Mouse (Mus musculus): ENCODE measurements around the gene Hoxb7.

DNA sequence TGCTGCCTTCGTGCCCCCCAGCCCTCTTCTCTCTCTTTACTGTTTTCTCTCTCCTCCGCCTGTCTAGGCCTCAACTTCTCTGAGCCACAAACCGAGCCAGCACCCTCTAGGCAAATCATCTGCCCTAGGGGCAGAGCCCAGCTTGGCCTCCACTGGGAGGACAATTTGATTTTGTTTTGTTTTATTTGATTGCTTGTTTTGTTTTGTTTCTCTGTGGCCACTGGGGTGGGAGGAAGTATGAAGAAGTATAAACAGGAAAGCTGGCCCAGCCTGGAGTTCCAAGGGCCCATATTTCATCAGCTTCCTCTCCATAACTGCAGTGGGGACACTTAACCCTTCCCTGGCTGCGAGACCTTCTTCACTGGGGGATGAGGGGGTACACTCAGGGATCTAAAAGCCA lies 22.9 kb downstream of the Hoxb7 start:
- TF ChIP-seq POLR2A (IDR thresholded peaks at IDR 0.05; ENCODE audit: low read depth, low read length): no peak
- TF ChIP-seq CTCF (conservative IDR thresholded peaks at IDR 0.05; ENCODE audit: insufficient read depth, insufficient read length, low read depth, low read length): no peak
